Mouse (Mus musculus): ENCODE data around the gene Maneal.
A peak's percentile ranks its signal among the peaks of the same experiment; 100 is the strongest.

Maneal gene

GRCm38 (mm10) chr4:124849631-124850260 lies 12.2 kb downstream of the Maneal start:
- peak; percentile 49 for DNase-seq (ENCODE audit: low read depth)

GRCm38 (mm10) chr4:124847573-124847972 lies 14.4 kb downstream of the Maneal start:
- peak; percentile 87 for DNase-seq (ENCODE audit: low read depth)

GRCm38 (mm10) chr4:124843493-124843892 lies 18.5 kb downstream of the Maneal start:
- peak; percentile 39 for DNase-seq (ENCODE audit: low read depth)

- peak; percentile 44 for DNase-seq (ENCODE audit: low read depth)
Measured at GRCm38 (mm10) chr4:124840998-124841397, 21.0 kb downstream of the Maneal start.

GRCm38 (mm10) chr4:124838035-124838700 lies 23.8 kb downstream of the Maneal start:
- DNase-seq (ENCODE audit: low read depth) = no peak

GRCm38 (mm10) chr4:124832796-124833195 lies 29.2 kb downstream of the Maneal start:
- DNase-seq (ENCODE audit: low read depth) = no peak

GRCm38 (mm10) chr4:124829671-124830070 lies 32.3 kb downstream of the Maneal start:
- DNase-seq (ENCODE audit: low read depth) = no peak

GRCm38 (mm10) chr4:124825371-124825965 lies 36.5 kb downstream of the Maneal start:
- no peak for DNase-seq (ENCODE audit: low read depth)

GRCm38 (mm10) chr4:124824967-124825366 lies 37.0 kb downstream of the Maneal start:
- DNase-seq (ENCODE audit: low read depth) = no peak

GRCm38 (mm10) chr4:124818832-124819231 lies 43.1 kb downstream of the Maneal start:
- DNase-seq (ENCODE audit: low read depth) = no peak

- peak; percentile 92 for DNase-seq (ENCODE audit: low read depth)
Measured at GRCm38 (mm10) chr4:124817803-124818202, 44.2 kb downstream of the Maneal start.

- DNase-seq (ENCODE audit: low read depth) = no peak
Measured at GRCm38 (mm10) chr4:124815901-124816300, 46.1 kb downstream of the Maneal start.

GRCm38 (mm10) chr4:124811347-124811975 lies 50.5 kb downstream of the Maneal start:
- DNase-seq (ENCODE audit: low read depth) = no peak

GRCm38 (mm10) chr4:124810056-124810455 lies 51.9 kb downstream of the Maneal start:
- DNase-seq (ENCODE audit: low read depth) = no peak

GRCm38 (mm10) chr4:124809136-124809883 lies 52.7 kb downstream of the Maneal start:
- peak; percentile 43 for DNase-seq (ENCODE audit: low read depth)

- no peak for DNase-seq (ENCODE audit: low read depth)
Measured at GRCm38 (mm10) chr4:124808511-124808910, 53.5 kb downstream of the Maneal start.
